Mouse (Mus musculus) heart, postnatal 0 days (tissue): Measurements from ENCODE around the gene Prss16.

ENCODE experiments used
- CTCF ChIP-seq: IDR thresholded peaks from 2 replicates; pipeline ENCODE4 v1.5.1; 2016; ENCODE audit warnings: antibody characterized with exemption, control low read depth, low read depth
- EP300 ChIP-seq: IDR thresholded peaks from 2 replicates; pipeline ENCODE4 v1.6.1; 2016; ENCODE audit warnings: antibody characterized with exemption, low read depth

- no peak for TF ChIP-seq CTCF
- TF ChIP-seq EP300: no peak
These were observed 1.7 kb downstream of the Prss16 start for GRCm38 (mm10) chr13:22007872-22008271.
